Mouse (Mus musculus) R1 (cell line): ENCODE results near the gene Zmiz1.

Experiments
- DNase-seq: peaks from one replicate; pipeline ENCODE4 v3.0.0-alpha.2; 2018; ENCODE audit warnings: low read depth, low spot score

The Zmiz1 gene

GRCm38 (mm10) chr14:25454066-25454760 lies 4.8 kb upstream of the Zmiz1 start:
- no peak for DNase-seq

- no peak for DNase-seq
Observed at GRCm38 (mm10) chr14:25456666-25457433, 2.1 kb upstream of the Zmiz1 start.

- peak; percentile 97 for DNase-seq
Observed at GRCm38 (mm10) chr14:25457434-25457957, 1.5 kb upstream of the Zmiz1 start.

- DNase-seq, result peak; percentile 72
Observed at GRCm38 (mm10) chr14:25458111-25459015, 622 bp upstream of the Zmiz1 start.

- no peak for DNase-seq
Observed at GRCm38 (mm10) chr14:25459394-25459997, 511 bp downstream of the Zmiz1 start.

GRCm38 (mm10) chr14:25459998-25460800 lies 1.2 kb downstream of the Zmiz1 start:
- peak; percentile 53 for DNase-seq

GRCm38 (mm10) chr14:25460801-25461675 lies 2.1 kb downstream of the Zmiz1 start:
- peak; percentile 45 for DNase-seq

- DNase-seq, result no peak
Observed at GRCm38 (mm10) chr14:25461676-25462385, 2.8 kb downstream of the Zmiz1 start.

GRCm38 (mm10) chr14:25462975-25463374 lies 4.0 kb downstream of the Zmiz1 start:
- no peak for DNase-seq

GRCm38 (mm10) chr14:25463919-25464318 lies 4.9 kb downstream of the Zmiz1 start:
- no peak for DNase-seq

GRCm38 (mm10) chr14:25464611-25465307 lies 5.8 kb downstream of the Zmiz1 start:
- no peak for DNase-seq

GRCm38 (mm10) chr14:25466361-25466760 lies 7.4 kb downstream of the Zmiz1 start:
- no peak for DNase-seq

GRCm38 (mm10) chr14:25467911-25468668 lies 9.1 kb downstream of the Zmiz1 start:
- no peak for DNase-seq

GRCm38 (mm10) chr14:25468891-25469529 lies 10.0 kb downstream of the Zmiz1 start:
- no peak for DNase-seq

GRCm38 (mm10) chr14:25470224-25470805 lies 11.3 kb downstream of the Zmiz1 start:
- DNase-seq, result no peak

GRCm38 (mm10) chr14:25471035-25471434 lies 12.1 kb downstream of the Zmiz1 start:
- no peak for DNase-seq
